Mouse (Mus musculus): ENCODE measurements at regions not wholly inside any gene's neighbourhood (a gene's known extent, or its start where the extent isn't known, plus 50 kb on each side); places are given as distances from the start of the nearest gene placed in this dataset.

DNA sequence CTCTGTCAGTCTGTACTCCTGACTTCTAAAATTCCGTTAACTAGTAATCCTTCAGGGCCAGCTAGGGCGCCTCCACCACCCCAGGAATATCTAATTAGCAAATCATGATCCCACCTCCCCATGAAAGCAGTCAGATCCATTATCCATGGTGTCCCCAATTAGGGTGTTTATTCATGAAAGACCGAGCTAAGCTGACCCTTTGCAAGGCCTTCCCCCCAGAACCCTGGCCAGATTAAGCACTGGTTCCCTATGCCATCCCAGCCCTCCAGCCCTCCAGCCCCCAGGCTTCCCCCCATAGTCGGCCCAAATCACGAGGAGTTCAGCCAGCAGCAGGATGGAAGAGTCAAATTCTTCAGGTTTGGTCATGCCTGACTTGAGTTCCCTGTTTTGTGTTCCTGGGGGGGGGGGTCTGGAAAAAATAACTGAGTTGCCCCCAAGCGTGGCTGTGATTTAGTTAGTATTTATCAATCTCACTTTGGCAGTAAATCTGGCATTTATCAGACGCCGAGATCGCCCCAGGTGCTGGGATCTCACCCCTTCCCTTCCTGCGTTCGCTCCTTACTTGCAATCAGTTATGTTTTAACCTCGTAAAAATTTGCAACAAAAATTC is 272.7 kb upstream of the Sall1 start:
- H3K27ac ChIP-seq (ENCODE audit: insufficient read depth, low read depth, low read length): no peak overlapping the region
- no peak overlapping the region for H3K4me3 ChIP-seq (ENCODE audit: insufficient read depth, low read length)
- H3K4me1 ChIP-seq (ENCODE audit: control insufficient read depth, insufficient read depth, low read length): no peaks in the 10 kb centered on the region
- TF ChIP-seq CTCF (IDR thresholded peaks at IDR 0.05; ENCODE audit: low read depth, low read length) (no peak), POLR2A (IDR thresholded peaks at IDR 0.05; ENCODE audit: borderline replicate concordance, low read depth, low read length) (no peak)

GRCm38 (mm10) chr8:89314907-89315306 is 270.9 kb upstream of the Sall1 start:
- Histone ChIP-seq H3K4me3 (ENCODE audit: insufficient read depth, low read length) (no peak overlapping the region), H3K27ac (ENCODE audit: insufficient read depth, low read depth, low read length) (no peak overlapping the region), H3K4me1 (ENCODE audit: control insufficient read depth, insufficient read depth, low read length) (no peaks in the 10 kb centered on the region)
- TF ChIP-seq CTCF (IDR thresholded peaks at IDR 0.05; ENCODE audit: low read depth, low read length): no peak
- no peak for TF ChIP-seq POLR2A (IDR thresholded peaks at IDR 0.05; ENCODE audit: borderline replicate concordance, low read depth, low read length)

DNA sequence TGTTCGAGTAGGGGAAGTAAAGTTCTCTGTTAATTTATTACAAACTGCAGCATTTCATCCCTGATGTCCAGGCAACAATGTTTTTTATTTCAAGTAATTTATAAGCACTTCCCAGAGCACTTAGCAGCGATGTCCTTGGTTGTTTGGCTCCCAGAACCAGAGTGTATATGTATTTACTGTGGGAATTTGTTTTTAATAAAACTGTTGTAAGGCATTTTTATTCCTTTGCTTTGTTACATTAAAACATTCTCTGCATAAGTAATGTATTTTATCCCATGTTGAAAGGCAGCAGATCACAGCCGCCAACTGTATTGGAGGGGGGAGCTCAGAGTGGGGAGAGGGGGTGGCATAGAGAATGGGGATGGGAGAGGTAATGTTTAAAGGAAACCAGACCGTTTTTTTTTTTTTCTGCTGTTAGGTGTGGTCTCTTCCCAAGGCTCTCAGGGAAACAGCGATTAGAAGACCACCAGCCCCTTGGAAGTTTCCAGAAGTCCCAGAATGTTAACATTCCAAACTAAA is 266.8 kb upstream of the Sall1 start:
- H3K4me3 ChIP-seq (ENCODE audit: insufficient read depth, low read length): no peak overlapping the region
- H3K27ac ChIP-seq (ENCODE audit: insufficient read depth, low read depth, low read length): no peak overlapping the region
- H3K4me1 ChIP-seq (ENCODE audit: control insufficient read depth, insufficient read depth, low read length): no peaks in the 10 kb centered on the region
- TF ChIP-seq POLR2A (IDR thresholded peaks at IDR 0.05; ENCODE audit: borderline replicate concordance, low read depth, low read length) (no peak), CTCF (IDR thresholded peaks at IDR 0.05; ENCODE audit: low read depth, low read length) (no peak)

DNA sequence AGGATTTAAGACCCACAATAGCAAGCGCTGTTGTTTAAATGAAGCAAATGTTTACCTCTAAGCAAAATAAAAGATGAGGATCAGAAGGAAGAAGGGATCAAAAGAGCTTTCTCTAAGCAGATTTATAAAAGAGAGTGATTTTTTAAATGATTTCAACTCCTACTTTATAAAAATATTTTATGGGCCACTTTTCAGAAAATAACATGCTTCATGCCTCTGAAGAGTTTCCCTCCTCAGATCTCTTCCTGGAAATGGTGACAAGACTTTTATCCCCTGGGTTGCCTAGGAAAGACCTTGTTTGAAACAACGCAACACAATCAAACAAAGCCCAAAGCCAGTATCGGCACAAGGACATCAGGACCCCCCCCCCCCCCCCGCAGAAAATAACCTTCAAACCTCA is 265.6 kb upstream of the Sall1 start:
- TF ChIP-seq CTCF (IDR thresholded peaks at IDR 0.05; ENCODE audit: low read depth, low read length) (no peak), POLR2A (IDR thresholded peaks at IDR 0.05; ENCODE audit: borderline replicate concordance, low read depth, low read length) (no peak)
- H3K4me3 ChIP-seq (ENCODE audit: insufficient read depth, low read length): no peak overlapping the region
- H3K27ac ChIP-seq (ENCODE audit: insufficient read depth, low read depth, low read length): no peak overlapping the region

GRCm38 (mm10) chr8:89308950-89309349 is 265.0 kb upstream of the Sall1 start:
- Histone ChIP-seq H3K4me3 (ENCODE audit: insufficient read depth, low read length) (no peak overlapping the region), H3K27ac (ENCODE audit: insufficient read depth, low read depth, low read length) (no peak overlapping the region)

More for the DNA sequence above, 265.6 kb upstream of the Sall1 start:
- H3K4me1 ChIP-seq (ENCODE audit: control insufficient read depth, insufficient read depth, low read length): no peaks in the 10 kb centered on the region

GRCm38 (mm10) chr8:89308532-89308931 is 264.6 kb upstream of the Sall1 start:
- Histone ChIP-seq H3K4me3 (ENCODE audit: insufficient read depth, low read length) (no peak overlapping the region), H3K4me1 (ENCODE audit: control insufficient read depth, insufficient read depth, low read length) (no peaks in the 10 kb centered on the region), H3K27ac (ENCODE audit: insufficient read depth, low read depth, low read length) (no peak overlapping the region)
- no peak for TF ChIP-seq CTCF (IDR thresholded peaks at IDR 0.05; ENCODE audit: low read depth, low read length)

More at GRCm38 (mm10) chr8:89308950-89309349, 265.0 kb upstream of the Sall1 start:
- TF ChIP-seq POLR2A (IDR thresholded peaks at IDR 0.05; ENCODE audit: borderline replicate concordance, low read depth, low read length): no peak
- no peak for TF ChIP-seq CTCF (IDR thresholded peaks at IDR 0.05; ENCODE audit: low read depth, low read length)
- no peaks in the 10 kb centered on the region for H3K4me1 ChIP-seq (ENCODE audit: control insufficient read depth, insufficient read depth, low read length)

GRCm38 (mm10) chr8:89307601-89308000 is 263.6 kb upstream of the Sall1 start:
- Histone ChIP-seq H3K4me1 (ENCODE audit: control insufficient read depth, insufficient read depth, low read length) (no peaks in the 10 kb centered on the region), H3K27ac (ENCODE audit: insufficient read depth, low read depth, low read length) (no peak overlapping the region), H3K4me3 (ENCODE audit: insufficient read depth, low read length) (no peak overlapping the region)
- no peak for TF ChIP-seq POLR2A (IDR thresholded peaks at IDR 0.05; ENCODE audit: borderline replicate concordance, low read depth, low read length)
- no peak for TF ChIP-seq CTCF (IDR thresholded peaks at IDR 0.05; ENCODE audit: low read depth, low read length)

DNA sequence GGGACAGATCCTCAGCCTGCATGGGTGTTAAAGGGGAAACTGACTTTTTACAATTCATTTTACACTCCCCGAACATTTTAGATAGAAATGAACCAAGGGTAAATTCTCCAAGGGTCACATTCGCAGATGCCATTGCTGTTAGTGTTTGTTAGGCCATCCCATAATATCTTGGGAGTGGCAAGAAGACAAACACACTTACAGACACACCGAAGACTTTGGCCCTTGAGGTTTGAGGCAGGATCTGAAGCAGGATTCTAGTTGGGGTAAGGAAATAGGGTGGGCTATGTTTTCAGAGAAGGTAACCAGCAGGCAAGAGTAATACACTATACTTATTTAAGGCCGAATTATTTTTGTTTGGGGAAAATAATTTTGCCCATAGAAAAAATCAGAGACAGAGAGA is 263.1 kb upstream of the Sall1 start:
- Histone ChIP-seq H3K27ac (ENCODE audit: insufficient read depth, low read depth, low read length) (no peak overlapping the region), H3K4me1 (ENCODE audit: control insufficient read depth, insufficient read depth, low read length) (no peaks in the 10 kb centered on the region), H3K4me3 (ENCODE audit: insufficient read depth, low read length) (no peak overlapping the region)
- TF ChIP-seq POLR2A (IDR thresholded peaks at IDR 0.05; ENCODE audit: borderline replicate concordance, low read depth, low read length): no peak
- TF ChIP-seq CTCF (IDR thresholded peaks at IDR 0.05; ENCODE audit: low read depth, low read length): no peak

- Histone ChIP-seq H3K4me3 (ENCODE audit: insufficient read depth, low read length) (no peak overlapping the region), H3K27ac (ENCODE audit: insufficient read depth, low read depth, low read length) (no peak overlapping the region), H3K4me1 (ENCODE audit: control insufficient read depth, insufficient read depth, low read length) (no peaks in the 10 kb centered on the region)
- TF ChIP-seq POLR2A (IDR thresholded peaks at IDR 0.05; ENCODE audit: borderline replicate concordance, low read depth, low read length) (no peak), CTCF (IDR thresholded peaks at IDR 0.05; ENCODE audit: low read depth, low read length) (no peak)
These were observed 260.2 kb upstream of the Sall1 start for GRCm38 (mm10) chr8:89304116-89304515.

DNA sequence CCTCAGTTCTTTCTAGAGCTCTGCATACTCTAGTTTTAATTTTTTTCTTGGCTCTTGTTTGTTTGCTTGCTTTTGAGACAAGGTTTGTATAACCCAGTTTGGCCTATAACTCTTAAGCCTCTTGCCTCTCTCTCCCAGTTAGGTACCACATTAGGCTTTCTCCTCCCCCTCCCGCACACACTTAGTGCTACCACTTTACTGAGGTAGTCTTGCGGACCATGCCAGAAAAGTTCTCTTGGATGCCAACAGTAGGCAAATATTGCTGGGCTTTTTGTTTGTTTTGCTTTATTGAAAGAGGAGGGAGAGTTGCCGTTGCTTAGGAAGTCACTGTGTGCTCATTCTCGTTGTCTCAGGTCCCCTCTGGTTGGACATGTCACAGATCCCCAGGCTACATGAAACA is 259.4 kb upstream of the Sall1 start:
- no peak for TF ChIP-seq POLR2A (IDR thresholded peaks at IDR 0.05; ENCODE audit: borderline replicate concordance, low read depth, low read length)
- Histone ChIP-seq H3K27ac (ENCODE audit: insufficient read depth, low read depth, low read length) (no peak overlapping the region), H3K4me3 (ENCODE audit: insufficient read depth, low read length) (no peak overlapping the region), H3K4me1 (ENCODE audit: control insufficient read depth, insufficient read depth, low read length) (no peaks in the 10 kb centered on the region)

DNA sequence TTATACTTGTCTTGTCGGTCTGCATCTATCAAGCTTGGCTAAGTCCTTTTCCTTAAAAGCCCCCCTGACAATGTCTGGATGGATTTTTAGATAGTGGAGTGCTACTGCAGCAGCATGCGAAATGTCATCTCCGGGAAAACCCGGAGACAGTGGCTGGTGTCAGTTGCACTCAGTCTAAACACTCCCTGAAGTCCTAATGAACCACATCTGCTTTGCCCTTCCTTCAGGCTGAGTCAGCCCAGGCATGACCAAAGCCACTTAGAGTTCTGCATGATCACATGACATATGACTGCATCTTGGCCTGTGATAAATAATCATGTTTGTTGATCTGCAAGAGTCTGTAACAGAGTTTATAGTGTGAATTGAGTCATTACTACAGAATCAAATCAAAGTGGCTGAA is 255.7 kb upstream of the Sall1 start:
- TF ChIP-seq POLR2A (IDR thresholded peaks at IDR 0.05; ENCODE audit: borderline replicate concordance, low read depth, low read length): no peak
- TF ChIP-seq CTCF (IDR thresholded peaks at IDR 0.05; ENCODE audit: low read depth, low read length): no peak
- Histone ChIP-seq H3K4me1 (ENCODE audit: control insufficient read depth, insufficient read depth, low read length) (no peaks in the 10 kb centered on the region), H3K27ac (ENCODE audit: insufficient read depth, low read depth, low read length) (no peak overlapping the region), H3K4me3 (ENCODE audit: insufficient read depth, low read length) (no peak overlapping the region)
